Mouse (Mus musculus) thymus, adult 2 months (tissue): ENCODE results near the gene Npc2. TPM values are rescaled to one million over a fixed set of nuclear protein-coding genes. Genes with fewer than 3 reads are reported as not detected.
A peak's percentile ranks its signal among the peaks of the same experiment; 100 is the strongest.

Source experiments
- DNase-seq: peaks from one replicate; pipeline ENCODE4 v3.0.0; 2021
- H3K27ac ChIP-seq: fragments of 200-500 bp; 2 replicates; pipeline ENCODE4 v1.5.1; 2012; ENCODE audit warnings: low read length, control low read depth; ENCODE audit not compliant: control insufficient read depth, insufficient read depth
- H3K27me3 ChIP-seq: fragments of 200-500 bp; 2 replicates; pipeline ENCODE4 v1.6.1; 2012; ENCODE audit warnings: mild to moderate bottlenecking, low read length, moderate library complexity, mixed read lengths; ENCODE audit not compliant: control insufficient read depth, insufficient read depth
- H3K36me3 ChIP-seq: fragments of 200-500 bp; 2 replicates; pipeline ENCODE4 v1.6.1; 2012; ENCODE audit warnings: mild to moderate bottlenecking, low read length, moderate library complexity; ENCODE audit not compliant: control insufficient read depth, insufficient read depth
- H3K4me1 ChIP-seq: fragments of 200-500 bp; replicated peaks from 2 replicates; pipeline ENCODE4 v1.6.1; 2012; ENCODE audit warnings: low read length; ENCODE audit not compliant: control insufficient read depth, insufficient read depth
- H3K4me3 ChIP-seq: fragments of 200-500 bp; 2 replicates; pipeline ENCODE4 v1.5.1; 2012; ENCODE audit warnings: mild to moderate bottlenecking, low read length, control low read depth, moderate library complexity; ENCODE audit not compliant: control insufficient read depth, insufficient read depth
- CTCF ChIP-seq: fragments of 200-500 bp; IDR thresholded peaks from 2 replicates; pipeline ENCODE4 v1.5.1; 2012; ENCODE audit warnings: mild to moderate bottlenecking, control low read depth, low read length, moderate library complexity, borderline replicate concordance; ENCODE audit not compliant: control insufficient read depth, poor library complexity, insufficient read depth; ENCODE audit errors: extremely low read depth
- POLR2A ChIP-seq: fragments of 200-500 bp; IDR thresholded peaks from 2 replicates; pipeline ENCODE4 v1.6.1; 2012; ENCODE audit warnings: mild to moderate bottlenecking, low read length, control low read depth, moderate library complexity; ENCODE audit not compliant: control insufficient read depth, poor library complexity, insufficient read depth; ENCODE audit errors: extremely low read depth
- WGBS: fragments of 180-500 bp; shearing (Covaris S2); methylation state at CpG from one replicate; pipeline ENCODE4 v1.1.7; 2018; 5-methylcytosine and 5-hydroxymethylcytosine counted together
- polyA plus RNA-seq: library from polyadenylated mRNA; depleted of rRNA; stranded (reverse); fragments of >200 nt; gene quantifications from 2 replicates; pipeline ENCODE4 v1.2.3, GENCODE M21; 2012; rRNA removed

The Npc2 gene
- 249 and 256 TPM in 2 replicates for polyA plus RNA-seq

DNA sequence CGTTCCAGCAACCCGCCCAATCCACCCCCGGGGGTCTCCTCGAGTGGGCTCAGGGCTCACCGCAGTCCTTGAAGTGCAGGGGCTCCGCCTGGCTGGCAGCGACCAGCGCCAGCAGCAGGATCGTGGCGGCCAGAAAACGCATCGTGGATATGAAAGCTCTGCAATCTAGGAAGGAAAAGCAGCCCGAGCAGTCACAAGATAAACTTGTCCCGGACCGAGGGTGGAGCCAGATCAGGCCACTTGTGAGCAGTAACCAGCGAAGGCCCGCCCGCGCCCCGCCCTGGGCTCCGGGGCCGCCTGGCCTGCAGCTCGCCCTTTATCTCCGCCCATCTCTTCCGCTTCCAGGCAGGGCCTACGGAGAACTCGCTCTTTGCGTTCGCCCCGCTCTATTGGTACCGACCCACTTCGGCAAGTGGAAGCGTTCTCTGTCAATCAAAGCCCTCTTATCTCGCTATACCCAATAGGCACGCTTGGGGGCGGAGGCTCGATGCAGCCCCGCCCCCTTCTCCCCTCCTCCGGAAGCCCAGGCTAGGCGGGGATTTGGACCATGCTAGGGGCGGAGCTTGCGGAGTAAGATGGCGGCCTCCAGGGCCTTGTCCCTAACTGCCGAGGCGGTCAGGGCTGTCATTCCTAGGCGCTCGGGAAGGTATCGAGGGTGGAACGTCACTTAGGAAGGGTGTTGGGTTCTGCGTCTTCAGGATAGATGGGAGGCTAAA is at the start of gene Npc2, which contains the start of gene Isca2:
TSS of gene Npc2 (minus strand) at position 427 of the 716 bp plus-strand sequence.
TSS of gene Isca2 (plus strand) at position 526 of the 716 bp plus-strand sequence.
- TF ChIP-seq POLR2A (peak; percentile 67; the same call in 1 of the 2 replicates), CTCF (no peak)
- peak; percentile 94 for DNase-seq
- H3K4me1 ChIP-seq, result peaks cover 31% of the 10 kb centered on the region
- peak within 1 kb of the TSS; percentile 70 for H3K27ac ChIP-seq
- H3K27me3 ChIP-seq, result no peaks in the 10 kb centered on the region
- WGBS, result under 1% methylated on average over 41 of the region's 50 CpGs
- no peaks in the 10 kb centered on the region for H3K36me3 ChIP-seq
- peak within 1 kb of the TSS; percentile 93 for H3K4me3 ChIP-seq

DNA sequence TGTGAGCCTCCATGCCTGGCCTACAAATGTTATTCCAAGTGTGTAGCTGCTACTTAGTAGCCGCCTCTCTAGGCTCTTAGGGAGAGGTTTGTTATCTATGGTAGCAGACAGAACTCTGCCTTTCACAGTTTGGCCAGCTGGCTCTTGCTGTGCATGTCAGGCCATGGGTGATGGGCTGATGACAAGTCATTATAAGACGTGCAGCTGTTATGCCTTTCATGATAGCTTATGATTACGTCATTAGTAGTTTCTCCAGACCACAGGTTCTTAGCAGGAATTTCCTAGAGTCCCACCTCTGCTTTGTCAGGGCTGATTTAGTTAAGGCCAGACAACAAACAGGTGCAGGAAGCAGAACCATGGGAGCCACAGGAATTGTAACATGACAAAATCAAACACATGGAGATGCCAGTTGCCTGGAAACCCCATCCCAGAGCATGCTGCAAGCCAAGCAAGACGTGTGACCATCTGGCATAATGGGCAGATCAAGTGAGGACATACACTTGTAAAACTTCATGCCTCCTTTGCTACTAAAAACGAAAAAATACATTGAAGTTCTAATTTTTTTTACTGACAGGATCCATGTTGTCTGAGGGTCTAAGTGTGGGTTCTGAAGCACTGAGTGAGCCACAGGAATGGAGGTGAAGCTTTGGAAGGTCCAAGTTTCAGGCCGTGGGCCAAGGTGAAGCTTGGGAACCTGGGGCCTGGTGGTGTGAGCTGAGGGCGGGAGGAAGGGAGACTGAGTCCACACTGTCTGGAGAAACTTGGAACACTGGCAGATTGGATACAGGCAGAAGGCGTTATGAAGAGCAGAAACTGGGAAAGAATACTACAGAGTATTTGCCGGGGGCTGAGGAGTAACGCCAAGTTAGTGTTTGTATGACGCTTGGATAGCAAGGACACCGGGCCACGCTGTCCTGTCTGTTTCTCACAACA is 46.5 kb upstream of the Npc2 start:
- no peak for DNase-seq
- 95% methylated on average over 13 of the region's 13 CpGs for WGBS
- no peak overlapping the region for H3K27ac ChIP-seq
- no peak overlapping the region for H3K4me3 ChIP-seq
- H3K36me3 ChIP-seq, result no peaks in the 10 kb centered on the region
- H3K4me1 ChIP-seq, result no peaks in the 10 kb centered on the region
- H3K27me3 ChIP-seq, result no peaks in the 10 kb centered on the region
- TF ChIP-seq POLR2A (no peak), CTCF (no peak)

DNA sequence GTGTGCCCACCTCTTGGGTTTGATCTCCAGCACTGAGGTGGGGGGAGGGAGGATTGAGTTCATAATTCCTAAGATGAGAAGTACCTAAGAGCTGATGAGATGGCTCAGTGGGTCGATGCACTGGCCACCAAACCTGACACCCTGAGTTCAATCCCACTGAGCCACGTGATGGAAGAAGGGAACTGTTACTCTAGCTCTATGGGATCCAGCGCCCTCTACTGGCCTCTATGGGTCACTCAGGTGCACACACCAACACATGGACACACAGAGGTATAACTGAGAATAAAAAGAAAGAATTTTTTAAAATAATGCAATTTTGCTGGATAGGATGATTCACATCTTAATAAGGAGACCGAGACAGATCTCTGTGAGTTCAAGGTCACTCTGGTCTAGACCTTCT is 45.5 kb upstream of the Npc2 start:
- Histone ChIP-seq H3K27ac (no peak overlapping the region), H3K36me3 (no peaks in the 10 kb centered on the region), H3K27me3 (no peaks in the 10 kb centered on the region), H3K4me3 (no peak overlapping the region), H3K4me1 (no peaks in the 10 kb centered on the region)
- no peak for DNase-seq
- WGBS, result 81% methylated on average over 4 of the region's 4 CpGs
- TF ChIP-seq CTCF, result no peak
- no peak for TF ChIP-seq POLR2A

DNA sequence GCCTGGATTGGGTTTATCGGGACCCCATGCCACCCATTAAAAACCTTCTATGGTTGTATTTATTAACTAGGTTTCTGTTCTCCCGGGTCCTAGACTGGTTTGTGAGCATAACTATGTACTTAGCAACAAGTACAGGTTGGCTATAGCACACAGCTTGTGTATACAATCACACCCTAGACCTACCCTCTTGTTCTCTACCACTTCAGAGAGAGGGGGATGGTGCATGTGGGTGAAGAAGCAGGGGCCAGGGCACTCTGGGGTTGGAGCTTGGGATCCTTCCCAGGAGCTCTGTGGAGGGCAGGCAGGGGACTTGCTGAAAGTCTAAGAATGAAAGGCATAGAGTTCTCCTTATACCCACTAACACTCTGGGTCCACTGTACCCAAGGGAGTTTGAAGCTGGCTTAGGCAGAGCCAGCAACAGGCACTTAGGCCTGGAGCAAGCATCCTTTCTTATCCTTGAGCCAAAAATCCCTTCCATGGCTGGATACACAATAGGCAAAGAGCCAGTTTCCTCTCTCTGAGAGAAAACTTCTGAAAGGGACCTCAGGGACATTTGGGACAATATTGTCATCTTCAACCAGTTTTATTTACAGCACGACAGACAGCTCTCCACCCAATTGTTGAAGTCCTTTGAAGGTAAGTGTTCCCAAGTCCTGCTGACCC is 41.8 kb upstream of the Npc2 start:
- DNase-seq, result no peak
- no peak overlapping the region for H3K27ac ChIP-seq
- WGBS, result 91% methylated on average over 3 of the region's 3 CpGs
- TF ChIP-seq POLR2A, result no peak
- H3K36me3 ChIP-seq, result no peaks in the 10 kb centered on the region
- H3K27me3 ChIP-seq, result no peaks in the 10 kb centered on the region
- H3K4me1 ChIP-seq, result no peaks in the 10 kb centered on the region
- H3K4me3 ChIP-seq, result no peak overlapping the region

DNA sequence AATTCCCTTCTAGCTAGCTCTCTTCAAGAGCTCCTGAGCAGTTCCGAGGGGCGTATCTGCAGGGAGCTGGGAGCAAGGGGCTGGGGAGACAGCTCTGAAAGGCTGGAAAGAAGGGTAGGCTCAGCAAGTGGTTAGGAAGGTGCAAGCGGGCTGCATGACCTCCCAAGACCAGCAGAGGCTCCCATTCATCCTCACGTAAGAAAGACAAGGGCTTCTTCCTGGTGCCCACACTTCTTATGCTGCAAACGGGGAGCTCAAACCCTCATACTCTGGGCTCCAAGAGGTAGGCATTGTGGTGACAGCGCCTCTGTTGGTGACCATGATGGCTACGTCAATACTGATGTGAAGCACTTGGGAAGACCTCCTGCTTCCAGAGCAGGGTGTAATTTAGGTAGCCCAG is 40.8 kb upstream of the Npc2 start:
- no peaks in the 10 kb centered on the region for H3K27me3 ChIP-seq
- H3K27ac ChIP-seq, result no peak overlapping the region
- WGBS, result 64% methylated on average over 7 of the region's 7 CpGs

DNA sequence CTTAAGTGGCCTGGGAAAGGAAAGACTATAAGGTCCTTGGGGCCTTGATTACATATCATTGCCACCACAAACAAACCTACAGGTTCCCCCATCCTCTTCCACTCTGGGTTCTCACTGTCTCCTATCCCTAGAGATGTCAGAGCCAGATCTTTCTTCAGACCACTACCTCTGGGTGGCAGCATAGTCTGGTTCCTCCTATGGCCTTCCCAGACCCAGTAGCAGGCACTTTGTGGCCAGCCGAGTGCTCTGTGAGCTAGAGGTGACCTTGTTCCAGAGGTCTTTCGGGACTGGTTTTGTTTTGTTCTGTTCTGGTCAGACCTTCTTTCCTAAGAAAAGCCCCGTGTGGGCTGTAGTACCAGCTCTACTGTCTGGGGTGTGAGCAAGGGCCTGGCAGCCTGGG is 39.1 kb upstream of the Npc2 start:
- Histone ChIP-seq H3K4me3 (no peak overlapping the region), H3K27ac (no peak overlapping the region), H3K4me1 (no peaks in the 10 kb centered on the region), H3K36me3 (no peaks in the 10 kb centered on the region), H3K27me3 (no peaks in the 10 kb centered on the region)
- TF ChIP-seq POLR2A (no peak), CTCF (no peak)
- no peak for DNase-seq
- 77% methylated on average over 3 of the region's 3 CpGs for WGBS

More for the DNA sequence above, 40.8 kb upstream of the Npc2 start:
- no peaks in the 10 kb centered on the region for H3K4me1 ChIP-seq
- no peak overlapping the region for H3K4me3 ChIP-seq
- no peaks in the 10 kb centered on the region for H3K36me3 ChIP-seq
- TF ChIP-seq CTCF, result no peak
- TF ChIP-seq POLR2A, result no peak
- no peak for DNase-seq
